In the genomic region with DNA sequence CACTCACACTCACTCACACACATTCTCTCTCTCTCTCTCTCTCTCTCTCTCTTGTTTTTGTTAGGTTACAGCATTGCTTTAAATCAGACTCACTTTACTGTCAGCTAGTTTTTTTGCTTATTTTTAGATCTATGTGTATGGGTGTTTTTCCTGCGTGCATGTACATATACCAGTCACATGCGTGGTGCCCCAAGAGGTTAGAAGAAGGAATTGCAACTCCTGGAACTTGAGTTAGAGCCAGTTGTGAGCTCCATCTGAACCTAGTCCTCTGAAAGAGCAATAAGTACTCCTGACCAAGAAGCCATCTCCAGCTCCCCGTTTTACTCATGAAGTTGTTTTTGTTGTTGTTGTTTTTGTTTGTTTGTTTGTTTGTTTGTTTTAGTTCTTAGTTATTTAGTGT, we compare ENCODE assay signal across 8 mouse cellular contexts. TPM values are rescaled to one million over a fixed set of nuclear protein-coding genes. Genes with fewer than 3 reads are reported as not detected.
DNase-seq lines count a peak whose midpoint lies in the region; ATAC-seq and TF ChIP-seq lines count a peak whose summit lies in the region.

No protein-coding gene starts in this region.

- peaks cover 3% of the 10 kb centered on the region; the same call in 1 of the 2 replicates for H3K36me3 ChIP-seq in embryonic facial prominence, embryonic 11.5 days (replicated peaks; ENCODE audit: control insufficient read depth, insufficient read depth, low read depth, low read length)
- H3K36me3 ChIP-seq in embryonic facial prominence, embryonic 10.5 days (replicated peaks) = peaks cover 62% of the 10 kb centered on the region
- peaks cover 32% of the 10 kb centered on the region for H3K36me3 ChIP-seq in lung, embryonic 14.5 days (ENCODE audit: insufficient read depth)
- peaks cover 31% of the 10 kb centered on the region for H3K36me3 ChIP-seq in hindbrain, embryonic 12.5 days

- TF ChIP-seq CTCF in lung, embryonic 14.5 days (IDR thresholded peaks at IDR 0.05; ENCODE audit: low read depth) = peak; percentile 65
- no peak for TF ChIP-seq CTCF in lung, adult 2 months (IDR thresholded peaks at IDR 0.05; ENCODE audit: insufficient read depth, low read length)
- peak; percentile 38 for TF ChIP-seq CTCF in cortical plate, adult 2 months (IDR thresholded peaks at IDR 0.05; ENCODE audit: extremely low read depth, insufficient read depth, low read length)

- no peak overlapping the region for H3K4me3 ChIP-seq in embryonic facial prominence, embryonic 11.5 days (ENCODE audit: low read depth, low read length)
- H3K4me3 ChIP-seq in embryonic facial prominence, embryonic 10.5 days = no peak overlapping the region
- no peak overlapping the region for H3K4me3 ChIP-seq in lung, embryonic 14.5 days (ENCODE audit: low read depth, low read length)
- no peak overlapping the region for H3K4me3 ChIP-seq in lung, adult 2 months (replicated peaks; ENCODE audit: extremely low read depth, low read depth, low read length)
- H3K4me3 ChIP-seq in cortical plate, adult 2 months (ENCODE audit: insufficient read depth, low read length) = no peak overlapping the region
- H3K4me3 ChIP-seq in hindbrain, embryonic 12.5 days = no peak overlapping the region

- H3K27ac ChIP-seq in embryonic facial prominence, embryonic 11.5 days (replicated peaks; ENCODE audit: low read depth, low read length) = no peak overlapping the region
- no peak overlapping the region for H3K27ac ChIP-seq in embryonic facial prominence, embryonic 10.5 days (replicated peaks)
- H3K27ac ChIP-seq in lung, embryonic 14.5 days (ENCODE audit: low read depth) = no peak overlapping the region
- no peak overlapping the region for H3K27ac ChIP-seq in cortical plate, adult 2 months (ENCODE audit: insufficient read depth, low read length)
- no peak overlapping the region for H3K27ac ChIP-seq in hindbrain, embryonic 12.5 days

- H3K9me3 ChIP-seq in embryonic facial prominence, embryonic 11.5 days (replicated peaks; ENCODE audit: control insufficient read depth, low read length) = no peaks in the 10 kb centered on the region
- no peaks in the 10 kb centered on the region for H3K9me3 ChIP-seq in embryonic facial prominence, embryonic 10.5 days
- H3K9me3 ChIP-seq in lung, embryonic 14.5 days (ENCODE audit: low read depth, low read length) = no peaks in the 10 kb centered on the region
- no peaks in the 10 kb centered on the region for H3K9me3 ChIP-seq in hindbrain, embryonic 12.5 days (replicated peaks)

- H3K4me2 ChIP-seq in embryonic facial prominence, embryonic 11.5 days (ENCODE audit: low read depth, low read length) = no peak overlapping the region
- H3K4me2 ChIP-seq in lung, embryonic 14.5 days = no peak overlapping the region
- no peak overlapping the region for H3K4me2 ChIP-seq in hindbrain, embryonic 12.5 days (replicated peaks)

- no peaks in the 10 kb centered on the region for H3K27me3 ChIP-seq in embryonic facial prominence, embryonic 11.5 days (ENCODE audit: control insufficient read depth, insufficient read depth, low read length)
- no peaks in the 10 kb centered on the region for H3K27me3 ChIP-seq in embryonic facial prominence, embryonic 10.5 days (replicated peaks; ENCODE audit: low read depth, poor library complexity, severe bottlenecking)
- H3K27me3 ChIP-seq in lung, embryonic 14.5 days (ENCODE audit: insufficient read depth, low read length) = no peaks in the 10 kb centered on the region
- H3K27me3 ChIP-seq in hindbrain, embryonic 12.5 days = no peaks in the 10 kb centered on the region

- no peak for ATAC-seq in embryonic facial prominence, embryonic 11.5 days (replicated peaks; ENCODE audit: insufficient number of reproducible peaks, low FRiP score, low TSS enrichment, low read depth)
- no peak for ATAC-seq in lung, embryonic 14.5 days (ENCODE audit: insufficient read depth)
- ATAC-seq in hindbrain, embryonic 12.5 days (ENCODE audit: low FRiP score) = no peak

- 75% methylated on average over 3 of the region's 3 CpGs for WGBS in embryonic facial prominence, embryonic 11.5 days
- 88% methylated on average over 3 of the region's 3 CpGs for WGBS in embryonic facial prominence, embryonic 10.5 days
- 68% methylated on average over 3 of the region's 3 CpGs for WGBS in lung, embryonic 14.5 days
- 48% methylated on average over 3 of the region's 3 CpGs for WGBS in lung, adult 2 months
- WGBS in hindbrain, embryonic 12.5 days = 85% methylated on average over 3 of the region's 3 CpGs

- H3K4me1 ChIP-seq in embryonic facial prominence, embryonic 11.5 days (ENCODE audit: control insufficient read depth, insufficient read depth, low read length) = no peaks in the 10 kb centered on the region
- no peaks in the 10 kb centered on the region for H3K4me1 ChIP-seq in embryonic facial prominence, embryonic 10.5 days
- H3K4me1 ChIP-seq in lung, embryonic 14.5 days (ENCODE audit: insufficient read depth) = no peaks in the 10 kb centered on the region
- no peaks in the 10 kb centered on the region for H3K4me1 ChIP-seq in lung, adult 2 months (ENCODE audit: control insufficient read depth, insufficient read depth, low read length)
- no peaks in the 10 kb centered on the region for H3K4me1 ChIP-seq in cortical plate, adult 2 months (ENCODE audit: control insufficient read depth, insufficient read depth, low read length)
- peaks cover 2% of the 10 kb centered on the region; the same call in 1 of the 2 replicates for H3K4me1 ChIP-seq in hindbrain, embryonic 12.5 days

- DNase-seq in embryonic facial prominence, embryonic 11.5 days (ENCODE audit: low spot score) = peak; percentile 57
- no peak for DNase-seq in embryonic facial prominence, embryonic 10.5 days (ENCODE audit: low spot score)
- peak; percentile 71 for DNase-seq in lung, embryonic 14.5 days
- DNase-seq in lung, adult 2 months = no peak
- peak; percentile 12 to 43 for DNase-seq in natural killer cell, adult 2 months (ENCODE audit: low spot score in 2 of 2)
- DNase-seq in yolk sac, embryonic 10.5 days (ENCODE audit: low spot score) = no peak

- no peak for TF ChIP-seq POLR2A in lung, adult 2 months (IDR thresholded peaks at IDR 0.05; ENCODE audit: borderline replicate concordance, extremely low read depth, low read depth, low read length)
- no peak for TF ChIP-seq POLR2A in cortical plate, adult 2 months (IDR thresholded peaks at IDR 0.05; ENCODE audit: extremely low read depth, insufficient read depth, low read length)

- no peak overlapping the region for H3K9ac ChIP-seq in embryonic facial prominence, embryonic 11.5 days (replicated peaks; ENCODE audit: low read length)
- H3K9ac ChIP-seq in lung, embryonic 14.5 days = no peak overlapping the region
- no peak overlapping the region for H3K9ac ChIP-seq in hindbrain, embryonic 12.5 days

RNA-seq across cellular contexts. Expression of a gene that starts 24.0 kb away (rescaled TPM):
- polyA plus RNA-seq in embryonic facial prominence, embryonic 11.5 days (2014; fragmentation: Nextera tagmentation; extraction: Ambion mirVana) = 1.0 and 1.7 TPM in 2 replicates
- polyA plus RNA-seq in embryonic facial prominence, embryonic 10.5 days (2016; fragmentation: Nextera tagmentation; extraction: Ambion mirVana) = 0.59 and 0.64 TPM in 2 replicates
- polyA plus RNA-seq in lung, embryonic 14.5 days (2014; fragmentation: Nextera tagmentation; extraction: Ambion mirVana) = 0.69 and 0.89 TPM in 2 replicates
- 1.7 TPM in 2 replicates for polyA plus RNA-seq in lung, adult 2 months (2012; rRNA removed)
- 0.15 and 0.17 TPM in 2 replicates for polyA plus RNA-seq in cortical plate, adult 2 months (2012; rRNA removed)
- polyA plus RNA-seq in hindbrain, embryonic 12.5 days (2016; fragmentation: Nextera tagmentation; extraction: Ambion mirVana) = 1.3 TPM in 2 replicates

RNA-seq across cellular contexts. Expression of a gene that starts 24.8 kb away (rescaled TPM):
- polyA plus RNA-seq in embryonic facial prominence, embryonic 11.5 days (2014; fragmentation: Nextera tagmentation; extraction: Ambion mirVana) = 116 and 118 TPM in 2 replicates
- 136 and 137 TPM in 2 replicates for polyA plus RNA-seq in embryonic facial prominence, embryonic 10.5 days (2016; fragmentation: Nextera tagmentation; extraction: Ambion mirVana)
- polyA plus RNA-seq in lung, embryonic 14.5 days (2014; fragmentation: Nextera tagmentation; extraction: Ambion mirVana) = 127 and 129 TPM in 2 replicates
- 17.2 and 17.9 TPM in 2 replicates for polyA plus RNA-seq in lung, adult 2 months (2012; rRNA removed)
- polyA plus RNA-seq in cortical plate, adult 2 months (2012; rRNA removed) = 30.3 and 30.8 TPM in 2 replicates
- polyA plus RNA-seq in hindbrain, embryonic 12.5 days (2016; fragmentation: Nextera tagmentation; extraction: Ambion mirVana) = 132 and 139 TPM in 2 replicates

RNA-seq across cellular contexts. Expression of a gene that starts 24.9 kb away (rescaled TPM):
- polyA plus RNA-seq in embryonic facial prominence, embryonic 11.5 days (2014; fragmentation: Nextera tagmentation; extraction: Ambion mirVana) = 0.88 and 1.8 TPM in 2 replicates
- 1.5 TPM in 2 replicates for polyA plus RNA-seq in embryonic facial prominence, embryonic 10.5 days (2016; fragmentation: Nextera tagmentation; extraction: Ambion mirVana)
- 0.70 and 1.1 TPM in 2 replicates for polyA plus RNA-seq in lung, embryonic 14.5 days (2014; fragmentation: Nextera tagmentation; extraction: Ambion mirVana)
- 3.8 and 4.9 TPM in 2 replicates for polyA plus RNA-seq in lung, adult 2 months (2012; rRNA removed)
- 43.9 and 47.6 TPM in 2 replicates for polyA plus RNA-seq in cortical plate, adult 2 months (2012; rRNA removed)
- polyA plus RNA-seq in hindbrain, embryonic 12.5 days (2016; fragmentation: Nextera tagmentation; extraction: Ambion mirVana) = 9.7 and 11.8 TPM in 2 replicates

RNA-seq across cellular contexts. Expression of a gene that starts 39.7 kb away (rescaled TPM):
- 53.8 and 56.5 TPM in 2 replicates for polyA plus RNA-seq in embryonic facial prominence, embryonic 11.5 days (2014; fragmentation: Nextera tagmentation; extraction: Ambion mirVana)
- 67.7 and 72.6 TPM in 2 replicates for polyA plus RNA-seq in embryonic facial prominence, embryonic 10.5 days (2016; fragmentation: Nextera tagmentation; extraction: Ambion mirVana)
- polyA plus RNA-seq in lung, embryonic 14.5 days (2014; fragmentation: Nextera tagmentation; extraction: Ambion mirVana) = 62.2 and 68.6 TPM in 2 replicates
- 33.8 and 37.8 TPM in 2 replicates for polyA plus RNA-seq in lung, adult 2 months (2012; rRNA removed)
- 49.4 and 52.3 TPM in 2 replicates for polyA plus RNA-seq in cortical plate, adult 2 months (2012; rRNA removed)
- polyA plus RNA-seq in hindbrain, embryonic 12.5 days (2016; fragmentation: Nextera tagmentation; extraction: Ambion mirVana) = 79.1 and 88.0 TPM in 2 replicates

RNA-seq across cellular contexts. Expression of a gene that starts 39.8 kb away (rescaled TPM):
- 13.2 and 16.3 TPM in 2 replicates for polyA plus RNA-seq in embryonic facial prominence, embryonic 11.5 days (2014; fragmentation: Nextera tagmentation; extraction: Ambion mirVana)
- polyA plus RNA-seq in embryonic facial prominence, embryonic 10.5 days (2016; fragmentation: Nextera tagmentation; extraction: Ambion mirVana) = 15.1 and 16.8 TPM in 2 replicates
- 13.4 and 13.6 TPM in 2 replicates for polyA plus RNA-seq in lung, embryonic 14.5 days (2014; fragmentation: Nextera tagmentation; extraction: Ambion mirVana)
- polyA plus RNA-seq in lung, adult 2 months (2012; rRNA removed) = 14.1 and 14.5 TPM in 2 replicates
- polyA plus RNA-seq in cortical plate, adult 2 months (2012; rRNA removed) = 57.3 and 58.1 TPM in 2 replicates
- 29.5 and 29.7 TPM in 2 replicates for polyA plus RNA-seq in hindbrain, embryonic 12.5 days (2016; fragmentation: Nextera tagmentation; extraction: Ambion mirVana)

Comparison
In these comparisons a context has a peak if more than half of its experiments do, and no peak if none do; other contexts are left out.
1. DNase-seq: peak in embryonic facial prominence, embryonic 11.5 days (single experiment), lung, embryonic 14.5 days (single experiment) and natural killer cell, adult 2 months (2 of 2); none in embryonic facial prominence, embryonic 10.5 days (single experiment), lung, adult 2 months (single experiment) and yolk sac, embryonic 10.5 days (single experiment).